Mouse (Mus musculus): ENCODE measurements around the gene Apba2.

Apba2 gene

GRCm38 (mm10) chr7:64725967-64726695 lies 224.6 kb downstream of the Apba2 start:
- DNase-seq (ENCODE audit: low spot score in 2 of 2), result no peak

- DNase-seq (ENCODE audit: low spot score in 2 of 2), result no peak
Measured at GRCm38 (mm10) chr7:64728181-64728591, 226.7 kb downstream of the Apba2 start.

GRCm38 (mm10) chr7:64728816-64729215 lies 227.3 kb downstream of the Apba2 start:
- DNase-seq (ENCODE audit: low spot score in 2 of 2), result no peak

- no peak for DNase-seq (ENCODE audit: low spot score in 2 of 2)
Measured at GRCm38 (mm10) chr7:64729785-64730184, 228.3 kb downstream of the Apba2 start.

- no peak for DNase-seq (ENCODE audit: low spot score in 2 of 2)
Measured at GRCm38 (mm10) chr7:64739131-64739530, 237.6 kb downstream of the Apba2 start.

GRCm38 (mm10) chr7:64741333-64742307 lies 240.1 kb downstream of the Apba2 start:
- DNase-seq (ENCODE audit: low spot score in 2 of 2), result peak in 1 of 2 experiments; percentile 7

GRCm38 (mm10) chr7:64743610-64744009 lies 242.1 kb downstream of the Apba2 start:
- DNase-seq (ENCODE audit: low spot score in 2 of 2), result no peak

- DNase-seq (ENCODE audit: low spot score in 2 of 2), result no peak
Measured at GRCm38 (mm10) chr7:64751465-64751864, 250.0 kb downstream of the Apba2 start.

- DNase-seq (ENCODE audit: low spot score in 2 of 2), result no peak
Measured at GRCm38 (mm10) chr7:64752133-64752532, 250.6 kb downstream of the Apba2 start.

- DNase-seq (ENCODE audit: low spot score in 2 of 2), result no peak
Measured at GRCm38 (mm10) chr7:64753678-64754077, 252.2 kb downstream of the Apba2 start.

GRCm38 (mm10) chr7:64754161-64754560 lies 252.7 kb downstream of the Apba2 start:
- no peak for DNase-seq (ENCODE audit: low spot score in 2 of 2)

GRCm38 (mm10) chr7:64755141-64755540 lies 253.6 kb downstream of the Apba2 start:
- no peak for DNase-seq (ENCODE audit: low spot score in 2 of 2)

GRCm38 (mm10) chr7:64765595-64765994 lies 264.1 kb downstream of the Apba2 start:
- no peak for DNase-seq (ENCODE audit: low spot score in 2 of 2)

- no peak for DNase-seq (ENCODE audit: low spot score in 2 of 2)
Measured at GRCm38 (mm10) chr7:64769768-64770167, 268.3 kb downstream of the Apba2 start.

- no peak for DNase-seq (ENCODE audit: low spot score in 2 of 2)
Measured at GRCm38 (mm10) chr7:64770779-64771390, 269.4 kb downstream of the Apba2 start.

- no peak for DNase-seq (ENCODE audit: low spot score in 2 of 2)
Measured at GRCm38 (mm10) chr7:64773465-64773864, 272.0 kb downstream of the Apba2 start.

GRCm38 (mm10) chr7:64776708-64777489 lies 275.4 kb downstream of the Apba2 start:
- no peak for DNase-seq (ENCODE audit: low spot score in 2 of 2)

GRCm38 (mm10) chr7:64779501-64779900 lies 278.0 kb downstream of the Apba2 start:
- DNase-seq (ENCODE audit: low spot score in 2 of 2), result no peak

GRCm38 (mm10) chr7:64785040-64785439 lies 283.5 kb downstream of the Apba2 start:
- no peak for DNase-seq (ENCODE audit: low spot score in 2 of 2)

- no peak for DNase-seq (ENCODE audit: low spot score in 2 of 2)
Measured at GRCm38 (mm10) chr7:64791145-64791544, 289.6 kb downstream of the Apba2 start.

- no peak for DNase-seq (ENCODE audit: low spot score in 2 of 2)
Measured at GRCm38 (mm10) chr7:64792031-64792430, 290.5 kb downstream of the Apba2 start.
